Mouse (Mus musculus) CH12F3 (cell line): ENCODE measurements around the gene Ttc7.

Experiments
- in situ Hi-C: fragments of 300-500 bp; cut with MboI; formaldehyde crosslinking; loops from 2 replicates; pipeline ENCODE4 v1.14.3; 2020; ENCODE audit warnings: low sequenced_read_pairs

Ttc7 gene

DNA sequence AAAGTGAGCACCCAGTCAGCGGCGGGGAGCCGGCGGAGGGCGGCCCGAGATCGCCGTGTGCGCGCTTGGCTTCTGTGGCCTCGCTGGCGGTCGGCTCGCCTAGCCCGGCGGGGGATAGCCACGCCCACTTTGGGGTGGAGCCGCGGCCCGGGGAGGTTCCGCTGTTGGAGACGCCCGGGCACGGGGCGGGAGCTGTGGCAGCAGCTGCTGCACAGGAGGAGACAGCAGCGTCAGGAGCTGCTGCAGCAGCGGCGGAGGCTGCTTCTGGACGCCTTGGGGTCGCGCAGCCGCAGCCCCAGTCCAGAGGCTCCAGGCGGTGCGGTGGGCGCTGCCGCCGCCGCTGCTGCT, at the start of gene Ttc7:
Gene Ttc7, plus strand, starts transcription at position 181 of the 348 bp plus-strand sequence.
- in situ Hi-C loops = no loop called here

DNA sequence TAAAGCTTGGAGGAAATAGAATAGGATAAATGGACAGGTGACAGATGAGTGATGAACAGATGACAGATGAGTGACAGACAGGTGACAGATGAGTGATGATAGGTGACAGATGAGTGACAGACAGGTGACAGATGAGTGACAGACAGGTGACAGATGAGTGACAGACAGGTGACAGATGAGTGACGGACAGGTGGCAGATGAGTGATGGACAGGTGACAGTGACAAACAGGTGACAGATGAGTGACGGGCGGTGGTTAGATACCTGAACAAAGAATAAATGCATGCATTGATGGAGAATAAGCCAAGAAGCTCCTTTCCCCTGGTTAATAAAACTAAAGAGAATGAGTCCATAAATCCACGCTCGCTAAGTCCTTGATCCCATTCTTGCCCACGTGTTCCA, 47.7 kb upstream of the Ttc7 start:
- in situ Hi-C loops = no loop called here

DNA sequence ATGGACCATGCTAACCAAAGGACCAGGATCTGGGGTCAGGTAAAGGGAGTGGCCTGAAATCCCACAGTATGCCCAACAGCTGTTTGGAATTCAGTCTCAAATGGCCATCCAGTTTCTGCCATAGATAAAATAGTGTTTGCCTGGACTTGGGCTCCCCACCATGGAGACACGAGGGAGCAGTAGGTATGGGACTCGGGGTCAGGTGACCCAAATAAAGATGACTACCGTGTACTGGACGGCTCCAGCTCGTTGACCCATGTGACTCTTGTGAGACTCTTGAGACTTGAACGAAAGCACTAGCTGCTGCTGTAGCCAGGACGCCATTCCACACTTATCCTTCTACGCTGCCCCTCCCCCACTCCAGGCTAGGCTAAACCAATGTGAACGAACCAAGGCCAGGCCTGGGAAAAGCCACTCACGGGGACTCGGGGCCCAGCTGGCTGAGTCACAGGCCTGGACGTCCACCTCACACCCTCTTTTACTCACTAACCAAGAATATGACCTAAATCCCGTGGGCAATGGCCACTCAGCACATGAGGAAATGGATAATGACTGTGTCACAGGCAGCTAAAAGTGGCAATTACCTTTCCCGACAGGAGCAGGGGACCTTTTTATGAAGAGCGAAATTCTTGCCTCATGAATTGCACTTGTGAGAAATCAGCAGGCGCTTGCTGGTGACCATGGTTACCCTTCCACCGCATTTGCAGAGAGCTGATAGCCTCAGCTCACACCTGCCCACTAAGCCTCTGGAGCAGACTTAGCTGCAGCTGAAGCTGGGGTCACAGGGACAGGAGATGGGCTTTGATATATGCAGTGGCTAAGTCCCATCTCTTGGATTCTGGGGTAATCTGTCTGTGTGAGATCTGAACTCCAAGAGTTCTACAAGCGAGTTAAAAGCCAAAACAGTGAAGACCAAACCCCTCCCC, 45.7 kb upstream of the Ttc7 start:
- in situ Hi-C loops = no loop called here

GRCm38 (mm10) chr17:87237826-87238225, 44.9 kb upstream of the Ttc7 start:
- in situ Hi-C loops = no loop called here

GRCm38 (mm10) chr17:87246103-87246502, 36.6 kb upstream of the Ttc7 start:
- in situ Hi-C loops = loop anchor here (5.0 kb wide), 1 partner anchor 204 kb away; no protein-coding TSS in a partner anchor

- in situ Hi-C loops = loop anchor here (5.0 kb wide), 1 partner anchor 347 kb away; no protein-coding TSS in a partner anchor
Measured at GRCm38 (mm10) chr17:87254384-87254783, 28.3 kb upstream of the Ttc7 start.

GRCm38 (mm10) chr17:87255672-87256071, 27.0 kb upstream of the Ttc7 start:
- in situ Hi-C loops = no loop called here

DNA sequence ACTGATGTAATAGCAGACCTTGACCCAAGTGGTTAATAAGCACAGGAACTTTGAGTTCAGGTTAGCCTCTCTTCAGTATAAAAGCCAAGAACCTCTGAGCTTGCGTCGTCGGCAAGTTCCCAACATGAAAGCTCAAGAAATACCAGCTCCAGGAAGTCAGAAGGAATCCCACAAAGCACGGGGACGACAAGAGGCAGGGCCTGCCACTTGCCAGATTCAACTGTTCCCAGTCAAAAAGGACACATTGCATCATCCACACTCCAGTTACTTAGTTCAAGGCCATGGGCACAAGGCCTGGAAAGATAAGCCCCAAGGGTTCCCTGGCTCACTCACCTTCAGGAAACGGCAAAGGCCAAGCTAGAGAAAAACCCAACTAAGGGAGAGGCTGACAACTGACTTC, 19.3 kb upstream of the Ttc7 start:
- in situ Hi-C loops = no loop called here

DNA sequence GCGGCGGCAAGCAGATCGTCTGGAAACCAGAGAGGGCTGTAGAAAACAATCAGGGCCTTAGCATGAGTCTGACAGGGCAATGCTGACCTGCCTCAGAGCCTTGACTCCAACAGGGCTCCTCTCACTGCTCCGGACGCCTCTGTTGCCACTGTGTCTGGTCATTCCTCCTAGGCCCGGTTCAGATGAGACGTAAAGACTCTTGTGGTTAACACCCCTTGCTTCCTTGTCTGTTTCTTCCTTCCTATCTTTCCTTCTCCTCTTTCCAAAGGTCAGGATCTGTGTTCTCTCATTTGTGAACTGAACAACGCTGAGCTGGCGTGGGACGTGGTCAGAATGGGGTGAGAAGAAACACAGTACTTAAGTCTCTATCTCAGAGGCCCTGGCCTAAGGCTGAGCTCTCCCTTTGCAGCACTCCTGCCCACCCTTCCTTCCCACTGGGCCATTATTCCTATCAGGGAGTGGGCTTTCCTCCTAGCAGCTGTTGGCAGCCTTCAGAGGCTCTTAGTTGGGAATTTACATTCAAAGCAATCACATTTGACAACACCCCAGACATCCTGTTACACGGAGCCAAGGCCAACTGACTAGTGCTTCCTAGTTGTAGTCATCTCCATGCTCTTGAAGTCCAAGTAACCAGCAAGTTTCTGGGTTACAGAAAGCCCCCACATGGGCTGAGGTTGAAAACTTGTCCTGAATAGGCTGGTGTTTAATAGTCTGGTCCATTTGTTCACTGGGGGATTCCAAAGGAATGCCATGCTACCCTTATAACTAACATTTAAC, 18.4 kb upstream of the Ttc7 start:
- in situ Hi-C loops = no loop called here

GRCm38 (mm10) chr17:87264927-87265791, 17.5 kb upstream of the Ttc7 start:
- in situ Hi-C loops = no loop called here

DNA sequence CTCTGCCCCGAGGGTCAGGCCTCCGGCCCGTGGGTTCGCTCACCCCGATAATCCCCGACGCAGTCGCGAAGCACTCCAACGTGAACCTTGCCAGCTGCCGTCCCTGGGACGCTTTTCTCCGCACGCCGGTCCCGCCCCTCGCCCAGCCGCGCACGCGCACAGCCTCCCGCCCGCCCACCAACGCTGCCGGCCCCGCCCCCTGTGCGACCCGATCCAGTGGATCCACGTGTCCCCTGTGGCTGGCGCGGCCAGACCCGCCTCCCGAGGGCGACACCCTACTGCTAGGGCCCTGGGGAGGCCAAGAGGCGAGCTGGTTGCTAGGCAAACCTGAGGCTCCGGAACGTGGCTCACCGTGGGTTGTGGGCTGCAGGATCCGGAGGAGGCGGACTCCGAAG, 16.9 kb upstream of the Ttc7 start, which contains the start of gene Mcfd2:
Gene Mcfd2, minus strand, starts transcription at position 144 of the 395 bp plus-strand sequence.
- in situ Hi-C loops = no loop called here

DNA sequence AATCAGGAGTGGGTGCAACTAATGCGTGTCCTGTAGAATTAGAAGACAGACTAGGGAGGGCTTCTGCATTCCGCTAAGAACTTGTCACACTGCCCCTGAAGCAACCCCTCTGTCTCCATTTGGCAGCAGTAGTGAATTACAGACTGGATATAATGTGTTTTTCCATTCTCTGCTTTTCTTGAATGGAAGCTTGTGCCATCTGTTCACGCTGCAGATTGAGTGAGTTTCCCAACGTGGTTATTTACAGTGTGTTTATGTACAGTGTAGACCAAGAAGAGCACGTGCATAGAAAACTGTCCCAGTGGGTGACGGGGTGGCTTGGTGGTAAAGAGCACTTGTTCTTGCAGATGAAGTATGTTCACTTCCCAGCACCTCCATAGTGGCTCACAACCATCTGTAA, 13.2 kb upstream of the Ttc7 start:
- in situ Hi-C loops = no loop called here

- in situ Hi-C loops = no loop called here
Measured at GRCm38 (mm10) chr17:87275363-87276341, 7.0 kb upstream of the Ttc7 start.

DNA sequence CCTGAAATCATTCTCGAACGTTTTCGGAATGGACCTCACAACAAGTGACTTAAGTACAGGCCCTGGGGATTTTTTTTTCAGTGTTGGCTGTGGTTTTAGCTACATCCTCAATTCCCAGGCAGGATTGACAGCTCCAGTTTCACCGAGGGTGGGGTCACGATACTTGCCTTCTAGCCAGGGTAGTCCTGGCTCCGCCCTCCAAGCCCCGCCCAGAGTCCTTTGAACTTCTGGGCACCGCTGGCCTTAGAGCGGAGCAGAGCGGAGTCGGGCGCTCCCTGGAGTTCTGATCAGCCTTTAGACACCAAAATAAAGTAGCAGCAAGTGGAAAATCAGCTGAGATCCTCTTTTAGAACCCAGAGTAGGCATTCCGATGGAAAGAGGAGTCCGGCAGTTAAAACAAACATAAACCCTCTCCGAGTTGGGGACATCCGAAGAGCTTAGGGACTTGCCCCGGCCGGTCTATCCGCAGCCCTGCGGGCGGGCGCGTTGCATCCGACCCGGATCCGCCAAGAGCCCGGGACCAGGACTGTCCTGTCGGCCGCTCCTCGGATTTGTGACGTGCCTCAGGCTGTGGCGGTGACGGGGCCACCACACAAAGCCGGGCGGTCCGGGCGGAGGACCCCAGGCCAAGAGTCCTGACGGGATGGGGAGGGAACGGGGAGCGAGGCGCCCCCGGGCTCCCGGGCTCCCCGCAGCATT, 530 bp upstream of the Ttc7 start:
- in situ Hi-C loops = no loop called here

GRCm38 (mm10) chr17:87283055-87283754, 519 bp downstream of the Ttc7 start:
- in situ Hi-C loops = no loop called here

DNA sequence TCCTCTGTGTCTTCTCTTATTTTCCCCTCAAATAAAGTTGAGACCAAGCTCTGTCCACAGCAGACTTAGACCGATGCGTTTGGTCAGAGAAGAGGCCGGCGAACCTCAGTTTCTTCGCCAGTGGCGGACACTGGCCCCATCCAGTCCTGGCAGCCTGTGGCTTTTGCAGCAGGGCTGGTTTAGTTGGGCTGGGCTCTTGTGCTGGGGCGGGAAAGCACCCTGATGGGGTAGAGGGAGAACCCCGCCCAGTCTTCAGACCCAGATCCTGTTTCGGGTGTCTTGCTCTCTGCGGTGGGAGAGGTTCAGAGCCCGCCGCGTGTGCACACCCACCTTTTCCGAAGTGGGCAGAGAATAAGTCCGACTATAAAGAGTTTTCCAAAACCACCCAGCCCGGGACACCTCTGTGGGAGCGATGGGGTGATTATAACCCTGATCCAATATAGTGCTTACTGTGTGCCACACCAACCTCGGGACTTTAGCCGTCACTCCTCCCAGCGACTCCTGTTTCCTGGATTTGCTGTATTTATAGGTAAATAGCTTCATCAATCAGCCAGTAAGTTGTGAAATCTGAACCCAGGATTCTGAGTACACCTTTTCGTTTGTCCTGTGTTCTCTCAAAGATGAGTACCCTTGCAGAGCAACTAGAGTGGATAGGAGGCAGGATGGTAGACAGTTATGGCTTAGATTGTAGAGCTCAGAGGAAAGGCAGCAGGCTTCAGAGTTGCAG, 1.2 kb downstream of the Ttc7 start:
- in situ Hi-C loops = no loop called here

- in situ Hi-C loops = no loop called here
Measured at GRCm38 (mm10) chr17:87284482-87285040, 1.9 kb downstream of the Ttc7 start.
